Mouse (Mus musculus) liver, embryonic 13.5 days (tissue): ENCODE results near the gene Olfr1000. TPM values are rescaled to one million over a fixed set of nuclear protein-coding genes. Genes with fewer than 3 reads are reported as not detected.
"Not testable (repeated sequence)": the region's sequence is repeated elsewhere in the genome, so short reads cannot be mapped to it uniquely, and the experiment has no call there.

Experiments used
- ATAC-seq: fragments of 200-750 bp; cut with Nextera tagmentation; 2 replicates; pipeline ENCODE4 v1.8.0; 2017; ENCODE audit warnings: low read depth, mild to moderate bottlenecking, moderate number of reproducible peaks, moderate library complexity
- DNase-seq: peaks from one replicate; pipeline ENCODE4 v3.0.0; 2022
- H3K27ac ChIP-seq: fragments of 300-500 bp; sonication (generic); 2 replicates; pipeline ENCODE4 v1.5.1; 2015; ENCODE audit warnings: moderate library complexity, mild to moderate bottlenecking, inconsistent platforms
- H3K27me3 ChIP-seq: fragments of 300-500 bp; sonication (generic); 2 replicates; pipeline ENCODE4 v1.6.1; 2015; ENCODE audit warnings: mild to moderate bottlenecking, inconsistent platforms
- H3K36me3 ChIP-seq: fragments of 300-500 bp; sonication (generic); 2 replicates; pipeline ENCODE4 v1.6.1; 2015; ENCODE audit warnings: mild to moderate bottlenecking, inconsistent platforms
- H3K4me1 ChIP-seq: fragments of 300-500 bp; sonication (generic); replicated peaks from 2 replicates; pipeline ENCODE4 v1.6.1; 2015; ENCODE audit warnings: inconsistent platforms
- H3K4me2 ChIP-seq: fragments of 300-500 bp; sonication (generic); 2 replicates; pipeline ENCODE4 v1.6.1; 2015; ENCODE audit warnings: inconsistent platforms, mild to moderate bottlenecking, moderate library complexity
- H3K4me3 ChIP-seq: fragments of 300-500 bp; sonication (generic); replicated peaks from 2 replicates; pipeline ENCODE4 v1.5.1; 2015; ENCODE audit warnings: mild to moderate bottlenecking, inconsistent platforms
- H3K9ac ChIP-seq: fragments of 300-500 bp; sonication (generic); 2 replicates; pipeline ENCODE4 v1.6.1; 2015; ENCODE audit warnings: mild to moderate bottlenecking, inconsistent platforms
- H3K9me3 ChIP-seq: fragments of 300-500 bp; sonication (generic); replicated peaks from 2 replicates; pipeline ENCODE4 v1.6.1; 2016; ENCODE audit warnings: inconsistent platforms
- WGBS: fragments of 180-500 bp; shearing (Covaris S2); methylation state at CpG from one replicate; pipeline ENCODE4 v1.1.7; 2015; ENCODE audit not compliant: insufficient replicate concordance; 5-methylcytosine and 5-hydroxymethylcytosine counted together
- polyA plus RNA-seq: library from polyadenylated mRNA; unstranded; fragments of >200 nt; fragmentation: Nextera tagmentation; extraction: Ambion mirVana; gene quantifications from 2 replicates; pipeline ENCODE4 v1.2.1, GENCODE M21; 2015

The Olfr1000 gene
- not detected in 2 replicates for polyA plus RNA-seq

DNA sequence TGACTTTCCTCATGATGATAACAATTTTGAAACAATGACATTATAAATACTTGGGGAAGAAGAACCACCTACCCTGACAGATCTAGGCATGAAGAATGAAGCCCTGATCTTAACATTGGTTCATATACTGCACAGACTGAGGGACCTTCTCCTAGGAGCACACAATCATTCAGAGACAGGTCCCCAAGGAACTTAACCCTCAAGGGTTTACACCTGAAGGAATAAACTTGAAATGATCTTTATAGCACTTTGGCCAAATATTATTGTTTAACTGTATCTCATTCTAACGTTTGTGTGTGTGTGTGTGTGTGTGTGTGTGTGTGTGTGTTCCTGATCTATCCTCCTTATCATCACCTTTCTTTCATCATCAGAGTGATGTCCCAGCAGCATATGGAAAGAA lies at the start of gene Olfr1000:
TSS of gene Olfr1000 (minus strand) at position 101 of the 400 bp plus-strand sequence.
- Histone ChIP-seq H3K27ac (no peak within 1 kb of the TSS), H3K36me3 (no peaks in the 10 kb centered on the region), H3K9ac (no peak within 1 kb of the TSS), H3K4me2 (no peak within 1 kb of the TSS), H3K9me3 (no peaks in the 10 kb centered on the region), H3K4me1 (no peaks in the 10 kb centered on the region), H3K4me3 (no peak within 1 kb of the TSS), H3K27me3 (no peaks in the 10 kb centered on the region)
- DNase-seq: no peak
- 65% methylated on average over 1 of the region's 1 CpGs for WGBS
- no peak for ATAC-seq

DNA sequence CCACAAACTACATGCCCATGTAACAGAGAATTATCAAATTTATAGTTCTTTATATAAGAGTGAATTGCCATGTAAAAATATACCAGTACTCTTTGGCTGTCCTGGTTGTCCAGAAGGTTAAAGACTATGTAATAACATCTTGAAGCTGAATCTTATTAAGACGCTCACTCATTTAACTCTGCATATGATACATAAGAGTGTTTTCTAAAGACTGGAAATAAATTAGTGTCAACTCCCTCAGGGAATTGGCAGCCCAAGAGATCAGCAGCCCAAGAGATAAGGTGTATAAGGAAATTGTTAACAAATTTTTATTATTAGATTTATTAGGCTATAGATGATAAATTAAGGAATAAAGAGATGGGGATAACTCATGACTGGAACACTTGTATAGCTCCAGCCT lies 38.9 kb upstream of the Olfr1000 start, which contains the start of gene Olfr1002:
TSS of gene Olfr1002 (minus strand) at position 101 of the 400 bp plus-strand sequence.
- WGBS: 71% methylated on average over 1 of the region's 1 CpGs
- no peak within 1 kb of the TSS for H3K4me3 ChIP-seq

DNA sequence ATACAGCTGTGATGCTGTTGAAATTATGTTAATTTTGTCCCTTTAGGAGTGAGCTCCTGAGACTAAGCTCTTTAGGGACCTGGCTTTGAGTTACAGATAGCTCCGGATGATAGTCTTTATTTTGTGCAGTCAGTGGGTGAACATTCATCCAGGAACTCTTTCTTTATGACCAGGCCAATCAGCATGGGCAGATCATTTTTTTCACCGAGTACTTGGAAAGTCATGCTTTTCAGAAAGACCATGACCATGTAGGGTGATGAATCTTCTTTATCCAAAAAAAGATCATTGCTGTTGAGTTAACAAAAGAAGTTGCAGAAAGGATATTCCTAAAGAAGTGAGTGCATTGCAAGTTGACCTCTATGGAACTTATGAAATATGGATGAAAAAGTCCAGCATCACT lies 23.1 kb downstream of the Olfr1000 start, which contains the start of gene Olfr998:
TSS of gene Olfr998 (plus strand) at position 301 of the 400 bp plus-strand sequence.
- H3K27ac ChIP-seq, H3K4me3 ChIP-seq, H3K9ac ChIP-seq, H3K9me3 ChIP-seq, H3K4me1 ChIP-seq, H3K36me3 ChIP-seq, H3K27me3 ChIP-seq, H3K4me2 ChIP-seq, DNase-seq, ATAC-seq: not testable (repeated sequence)
- WGBS: 56% methylated on average over 2 of the region's 2 CpGs

More for the DNA sequence above, 38.9 kb upstream of the Olfr1000 start, which contains the start of gene Olfr1002:
- Histone ChIP-seq H3K4me1 (no peaks in the 10 kb centered on the region), H3K4me2 (no peak within 1 kb of the TSS), H3K36me3 (no peaks in the 10 kb centered on the region), H3K27me3 (no peaks in the 10 kb centered on the region), H3K27ac (no peak within 1 kb of the TSS), H3K9ac (no peak within 1 kb of the TSS), H3K9me3 (no peaks in the 10 kb centered on the region)
- ATAC-seq (no peak), DNase-seq (no peak)

DNA sequence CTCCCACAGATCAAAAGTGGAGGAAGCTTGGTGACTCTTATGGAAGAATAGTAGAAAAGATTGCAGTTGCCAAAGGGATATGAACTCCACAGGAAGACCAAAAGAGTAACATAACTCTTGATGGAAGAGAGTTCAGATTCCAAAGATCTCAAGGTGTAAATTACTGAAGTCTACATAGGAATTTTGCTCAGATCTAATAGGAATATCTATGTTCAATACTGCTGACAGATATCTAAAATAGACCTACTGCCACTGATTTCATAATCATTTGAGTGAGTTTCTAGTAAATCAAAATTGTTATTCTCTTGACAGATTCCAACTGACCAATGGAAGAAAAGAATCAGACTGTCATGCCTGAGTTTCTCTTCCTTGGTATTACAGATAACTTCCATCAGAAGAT lies 32.8 kb downstream of the Olfr1000 start, which contains the start of gene Olfr996:
TSS of gene Olfr996 (plus strand) at position 301 of the 400 bp plus-strand sequence.
- ATAC-seq (no peak), DNase-seq (no peak)
- H3K4me2 ChIP-seq: no peak within 1 kb of the TSS
- no peak within 1 kb of the TSS for H3K27ac ChIP-seq
- no peak within 1 kb of the TSS for H3K4me3 ChIP-seq
- no peak within 1 kb of the TSS for H3K9ac ChIP-seq
- H3K27me3 ChIP-seq: no peaks in the 10 kb centered on the region
- no peaks in the 10 kb centered on the region for H3K36me3 ChIP-seq
- no peaks in the 10 kb centered on the region for H3K4me1 ChIP-seq
- H3K9me3 ChIP-seq: no peaks in the 10 kb centered on the region

DNA sequence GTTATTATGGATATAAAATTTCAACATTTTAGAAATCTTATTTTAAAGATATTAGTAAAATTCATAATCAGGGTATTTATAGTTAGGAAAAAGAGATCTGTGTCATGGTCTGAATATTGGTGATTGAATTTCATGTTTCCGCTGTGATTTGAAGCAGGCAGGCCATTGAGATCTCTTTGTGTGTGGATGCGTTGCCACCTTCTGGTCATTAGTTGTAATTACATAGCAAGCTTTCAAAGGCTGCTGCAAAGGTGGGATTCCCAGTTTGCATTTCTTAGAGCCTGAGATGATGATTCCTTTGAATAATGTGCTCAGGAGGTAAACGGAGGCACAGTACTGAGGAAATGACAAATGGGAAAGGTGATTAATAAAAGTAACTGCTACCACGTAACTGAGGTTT lies 50.5 kb downstream of the Olfr1000 start:
- H3K9me3 ChIP-seq: no peaks in the 10 kb centered on the region
- DNase-seq (no peak), ATAC-seq (no peak)
- H3K4me2 ChIP-seq: no peak overlapping the region
- H3K4me3 ChIP-seq: no peak overlapping the region
- no peaks in the 10 kb centered on the region for H3K27me3 ChIP-seq
- no peaks in the 10 kb centered on the region for H3K36me3 ChIP-seq
- H3K27ac ChIP-seq: no peak overlapping the region
- no peak overlapping the region for H3K9ac ChIP-seq
- H3K4me1 ChIP-seq: no peaks in the 10 kb centered on the region
- 26% methylated on average over 4 of the region's 4 CpGs for WGBS

DNA sequence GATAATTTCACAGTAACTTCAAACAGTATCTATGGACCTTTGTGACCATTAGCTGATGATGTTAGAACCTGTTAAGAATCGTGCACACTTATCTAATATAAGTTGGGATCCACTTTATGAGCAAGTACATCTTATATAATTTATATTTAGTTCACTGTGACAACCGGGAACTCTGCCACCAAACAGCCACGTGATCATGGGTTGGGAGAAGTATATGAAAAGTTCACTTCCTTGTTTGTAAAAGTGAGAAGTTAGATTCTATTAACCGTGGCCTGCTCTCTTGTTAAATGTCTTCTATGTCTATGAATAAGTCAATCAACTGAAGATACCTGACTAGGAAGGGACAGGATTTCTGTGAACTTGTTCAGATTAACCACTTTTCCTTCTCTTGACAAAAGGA lies 51.5 kb downstream of the Olfr1000 start:
- H3K27me3 ChIP-seq: no peaks in the 10 kb centered on the region
- H3K9me3 ChIP-seq: no peaks in the 10 kb centered on the region
- no peaks in the 10 kb centered on the region for H3K36me3 ChIP-seq
- ATAC-seq (no peak), DNase-seq (no peak)
- WGBS: 26% methylated on average over 4 of the region's 4 CpGs
- no peak overlapping the region for H3K27ac ChIP-seq
- no peak overlapping the region for H3K4me3 ChIP-seq
- H3K4me1 ChIP-seq: no peaks in the 10 kb centered on the region
- H3K4me2 ChIP-seq: no peak overlapping the region
- H3K9ac ChIP-seq: no peak overlapping the region

Other genes with a start within 250 kb of the Olfr1000 start
- gene Olfr988, start 248.7 kb downstream of the Olfr1000 start, polyA plus RNA-seq: not detected in 2 replicates
- gene Olfr992, start 202.4 kb downstream of the Olfr1000 start, polyA plus RNA-seq: not detected in 2 replicates
- not detected in 2 replicates for gene Olfr993, start 197.0 kb downstream of the Olfr1000 start, polyA plus RNA-seq
- gene Olfr994, start 175.5 kb downstream of the Olfr1000 start, polyA plus RNA-seq: not detected in 2 replicates
- not detected in 2 replicates for gene Olfr995, start 168.3 kb downstream of the Olfr1000 start, polyA plus RNA-seq
- not detected in 2 replicates for gene 4833423E24Rik, start 92.9 kb downstream of the Olfr1000 start, polyA plus RNA-seq
- gene Olfr996, start 32.7 kb downstream of the Olfr1000 start, polyA plus RNA-seq: not detected in 2 replicates
- gene Olfr998, start 23.0 kb downstream of the Olfr1000 start, polyA plus RNA-seq: not detected in 2 replicates
- not detected in 2 replicates for gene Olfr1002, start 38.8 kb upstream of the Olfr1000 start, polyA plus RNA-seq
- not detected in 2 replicates for gene Olfr154, start 52.6 kb upstream of the Olfr1000 start, polyA plus RNA-seq
- gene Olfr1006, start 66.9 kb upstream of the Olfr1000 start, polyA plus RNA-seq: not detected in 2 replicates
- not detected in 2 replicates for gene Olfr1008, start 77.5 kb upstream of the Olfr1000 start, polyA plus RNA-seq
- not detected in 2 replicates for gene Olfr1009, start 103.5 kb upstream of the Olfr1000 start, polyA plus RNA-seq
- gene Olfr1012, start 150.9 kb upstream of the Olfr1000 start, polyA plus RNA-seq: not detected in 2 replicates
- gene Olfr1013, start 155.2 kb upstream of the Olfr1000 start, polyA plus RNA-seq: not detected in 2 replicates
- not detected in 2 replicates for gene Olfr1014, start 160.8 kb upstream of the Olfr1000 start, polyA plus RNA-seq
- not detected in 2 replicates for gene Olfr1015, start 170.1 kb upstream of the Olfr1000 start, polyA plus RNA-seq
- gene Olfr1016, start 190.6 kb upstream of the Olfr1000 start, polyA plus RNA-seq: not detected in 2 replicates
- not detected in 2 replicates for gene Olfr1018, start 206.6 kb upstream of the Olfr1000 start, polyA plus RNA-seq
- gene Olfr1019, start 233.6 kb upstream of the Olfr1000 start, polyA plus RNA-seq: not detected in 2 replicates
- not detected in 2 replicates for gene Olfr1020, start 235.1 kb upstream of the Olfr1000 start, polyA plus RNA-seq